Mouse (Mus musculus): Measurements from ENCODE around the gene Rbpj. TPM values are rescaled to one million over a fixed set of nuclear protein-coding genes. Genes with fewer than 3 reads are reported as not detected.
"Not testable (repeated sequence)": the region's sequence is repeated elsewhere in the genome, so short reads cannot be mapped to it uniquely, and the experiment has no call there.

The Rbpj gene
- polyA plus RNA-seq, 1 experiment from 2014 or later: 46.1 TPM

DNA sequence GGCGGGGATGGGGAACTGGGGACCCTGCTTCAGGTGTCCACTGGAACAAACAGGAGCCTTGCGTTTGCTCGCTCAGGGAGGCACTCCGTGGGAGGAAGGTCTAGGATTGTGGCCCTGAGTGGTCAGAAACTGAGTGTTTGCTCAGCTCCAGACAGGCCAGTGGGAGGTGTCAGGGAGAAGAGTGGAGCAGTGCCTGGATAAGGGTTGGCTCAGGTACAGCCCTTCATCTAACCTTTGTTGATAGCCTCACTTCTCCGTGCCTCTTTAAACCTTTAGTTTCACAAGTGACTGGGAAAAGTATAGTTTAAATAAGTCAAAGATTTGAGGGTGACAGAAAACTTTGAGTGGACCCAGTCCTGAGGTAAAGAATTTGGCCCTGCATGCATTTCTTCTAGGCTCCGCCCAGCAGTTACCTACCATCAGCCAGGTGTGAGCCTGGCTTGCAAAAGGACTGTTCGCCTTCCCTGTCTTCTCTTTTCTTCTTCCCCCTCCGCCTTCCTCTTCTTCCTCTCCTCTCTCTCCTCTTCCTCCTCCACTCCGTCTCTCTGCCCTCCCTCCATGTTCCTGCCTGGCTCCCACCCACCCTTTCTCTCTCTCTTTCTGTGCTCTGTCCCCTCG lies 204.5 kb downstream of the Rbpj start:
- WGBS: 89% methylated on average over 10 of the region's 10 CpGs

DNA sequence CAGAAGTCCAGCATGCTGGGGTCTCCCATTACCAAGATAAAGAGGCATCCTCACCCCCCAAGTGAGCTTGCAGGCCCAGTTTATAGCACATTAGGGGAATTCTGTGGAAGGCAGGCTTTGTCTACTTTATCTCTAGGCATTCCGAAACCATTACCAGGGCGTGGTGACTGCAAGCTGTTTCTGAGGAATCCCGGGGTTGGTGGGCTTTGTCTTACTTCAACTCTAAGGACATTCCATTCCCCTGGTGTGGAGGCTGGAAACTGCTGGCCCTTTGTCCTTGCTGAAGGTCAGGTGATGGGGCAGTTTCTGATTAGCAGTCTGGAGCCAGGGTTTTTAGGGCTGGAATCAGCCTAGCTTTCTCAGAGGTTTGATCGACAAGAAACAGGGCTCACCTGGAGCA lies 205.6 kb downstream of the Rbpj start:
- Histone ChIP-seq H3K36me3 (no peaks in the 10 kb centered on the region), H3K9ac (no peak overlapping the region), H3K4me3 (no peak overlapping the region), H3K9me3 (no peaks in the 10 kb centered on the region), H3K27ac (no peak overlapping the region), H3K27me3 (no peaks in the 10 kb centered on the region), H3K4me1 (no peaks in the 10 kb centered on the region), H3K4me2 (replicated peaks) (no peak overlapping the region)
- no peak for ATAC-seq (ENCODE audit: low FRiP score, low read depth)
- 77% methylated on average over 4 of the region's 4 CpGs for WGBS

More for the DNA sequence above, 204.5 kb downstream of the Rbpj start:
- H3K36me3 ChIP-seq: no peaks in the 10 kb centered on the region
- H3K27me3 ChIP-seq: no peaks in the 10 kb centered on the region
- ATAC-seq (ENCODE audit: low FRiP score, low read depth): no peak
- no peaks in the 10 kb centered on the region for H3K9me3 ChIP-seq
- no peak overlapping the region for H3K4me2 ChIP-seq (replicated peaks)
- H3K4me3 ChIP-seq: no peak overlapping the region
- no peak overlapping the region for H3K27ac ChIP-seq
- no peaks in the 10 kb centered on the region for H3K4me1 ChIP-seq
- no peak overlapping the region for H3K9ac ChIP-seq

DNA sequence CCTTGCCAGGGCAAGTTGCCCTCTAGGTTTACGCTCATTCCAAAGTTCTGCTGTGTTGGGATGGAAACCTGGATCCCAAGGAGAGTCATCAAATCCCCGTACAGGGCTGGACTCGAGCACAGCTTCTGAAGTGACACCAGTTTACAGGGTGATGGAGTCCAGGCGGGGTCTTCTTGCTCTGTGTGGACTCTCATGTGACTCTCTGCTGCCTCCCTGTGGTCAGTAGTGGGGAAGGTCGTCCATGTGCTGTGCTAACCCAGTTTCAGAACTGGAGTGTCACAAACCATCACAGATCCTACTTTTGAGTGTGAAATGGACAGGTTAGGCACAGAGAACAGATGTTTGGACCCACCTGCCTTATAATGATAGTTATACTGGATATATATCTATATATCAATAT lies 206.4 kb downstream of the Rbpj start:
- no peaks in the 10 kb centered on the region for H3K27me3 ChIP-seq
- H3K4me3 ChIP-seq: no peak overlapping the region
- H3K4me1 ChIP-seq: no peaks in the 10 kb centered on the region
- H3K9ac ChIP-seq: no peak overlapping the region
- H3K36me3 ChIP-seq: no peaks in the 10 kb centered on the region
- no peaks in the 10 kb centered on the region for H3K9me3 ChIP-seq
- WGBS: 20% methylated on average over 5 of the region's 5 CpGs
- H3K4me2 ChIP-seq (replicated peaks): no peak overlapping the region
- ATAC-seq (ENCODE audit: low FRiP score, low read depth): peak; percentile 54; the same call in 1 of the 2 replicates
- no peak overlapping the region for H3K27ac ChIP-seq

DNA sequence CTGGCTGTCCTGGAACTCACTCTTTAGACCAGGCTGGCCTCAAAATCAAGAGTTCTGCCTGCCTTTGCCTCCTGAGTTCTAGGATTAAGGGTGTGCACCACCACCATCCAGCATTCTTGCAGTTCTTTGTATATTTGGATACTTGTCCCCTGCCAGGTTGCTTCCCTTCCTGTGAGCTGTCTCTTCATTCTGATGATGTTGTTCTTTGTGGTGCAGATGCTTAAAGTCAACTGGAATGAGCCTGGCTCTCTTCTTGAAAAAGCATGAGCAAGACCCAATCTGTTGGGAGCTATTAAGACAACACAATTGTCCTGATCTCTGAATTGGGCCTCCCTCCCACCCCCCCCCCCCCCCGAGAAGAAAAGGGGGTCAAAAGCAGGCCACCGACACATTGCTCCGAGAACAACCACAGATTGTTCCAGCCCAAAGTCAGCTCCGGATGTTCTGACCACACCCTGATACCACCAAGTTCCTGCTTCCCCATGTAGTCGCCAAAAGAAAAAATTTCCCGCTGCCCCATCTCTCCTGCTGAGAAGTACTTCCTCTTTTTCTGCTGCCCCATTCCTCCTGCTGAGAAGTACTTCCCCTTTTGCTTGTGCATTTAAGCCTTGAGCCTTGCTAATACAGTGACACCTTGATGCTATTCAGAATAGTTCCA lies 207.7 kb downstream of the Rbpj start:
- not testable (repeated sequence) for H3K9me3 ChIP-seq; H3K27ac ChIP-seq; H3K27me3 ChIP-seq; ATAC-seq (ENCODE audit: low FRiP score, low read depth); H3K9ac ChIP-seq; H3K36me3 ChIP-seq; H3K4me3 ChIP-seq; H3K4me2 ChIP-seq (replicated peaks); H3K4me1 ChIP-seq
- 85% methylated on average over 6 of the region's 6 CpGs for WGBS

DNA sequence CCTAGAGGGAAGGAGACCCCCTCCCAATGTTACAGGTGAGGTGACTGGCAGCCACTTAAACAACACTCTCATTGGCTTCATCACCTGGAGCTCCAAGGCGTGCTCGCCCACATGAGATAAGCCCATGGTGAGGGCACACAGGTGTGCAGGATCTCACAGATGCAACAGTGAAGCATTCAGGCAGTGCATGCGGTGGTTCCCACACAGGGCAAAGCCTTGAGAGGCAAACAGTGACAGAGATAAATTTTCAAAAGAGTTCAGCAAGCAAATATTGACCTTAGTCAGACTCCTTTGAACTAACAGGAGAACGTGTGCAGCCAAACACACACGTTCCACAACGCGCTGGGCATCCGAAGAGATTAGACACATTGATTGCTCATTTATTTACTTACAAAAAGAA lies 210.7 kb downstream of the Rbpj start:
- no peaks in the 10 kb centered on the region for H3K27me3 ChIP-seq
- no peak for ATAC-seq (ENCODE audit: low FRiP score, low read depth)
- H3K27ac ChIP-seq: no peak overlapping the region
- no peaks in the 10 kb centered on the region for H3K9me3 ChIP-seq
- no peak overlapping the region for H3K4me2 ChIP-seq (replicated peaks)
- WGBS: 85% methylated on average over 8 of the region's 8 CpGs
- H3K36me3 ChIP-seq: no peaks in the 10 kb centered on the region
- no peak overlapping the region for H3K9ac ChIP-seq
- H3K4me1 ChIP-seq: no peaks in the 10 kb centered on the region
- no peak overlapping the region for H3K4me3 ChIP-seq

DNA sequence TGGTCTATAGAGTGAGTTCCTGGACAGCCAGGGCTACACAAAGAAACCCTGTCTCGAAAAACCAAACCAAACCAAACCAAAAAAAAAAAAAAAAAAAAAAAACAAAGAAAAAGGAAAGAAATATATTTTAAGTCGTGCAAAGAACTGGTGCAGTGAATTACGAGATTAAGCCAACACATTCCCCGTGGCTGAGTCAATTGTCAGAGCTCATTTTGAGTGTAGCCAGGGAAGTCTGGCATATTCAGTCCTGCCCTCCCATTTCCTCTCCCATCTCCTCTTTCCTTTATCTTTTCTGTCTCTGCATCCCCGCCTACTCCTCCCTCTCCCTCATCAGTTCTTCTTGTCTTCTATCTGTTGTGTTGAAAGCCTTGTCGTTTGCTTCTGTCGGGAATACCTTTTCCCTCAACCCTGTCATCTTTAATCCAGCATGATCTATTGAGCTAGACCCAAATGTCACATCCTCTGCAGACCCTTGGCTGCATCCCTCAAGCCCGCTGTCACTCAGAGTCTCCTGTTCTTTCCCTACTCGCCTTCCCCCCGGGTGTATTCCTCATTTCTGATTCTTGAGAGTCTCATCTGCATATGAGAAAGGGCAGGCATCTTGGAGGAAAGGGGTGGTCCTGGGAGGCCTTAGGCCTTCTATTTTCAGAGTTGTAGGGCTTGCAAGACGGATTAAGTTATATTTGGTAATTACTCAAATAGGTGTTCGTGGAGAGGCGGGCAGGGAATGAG lies 212.2 kb downstream of the Rbpj start:
- H3K4me1 ChIP-seq: no peaks in the 10 kb centered on the region
- no peak for ATAC-seq (ENCODE audit: low FRiP score, low read depth)
- 56% methylated on average over 13 of the region's 13 CpGs for WGBS
- no peak overlapping the region for H3K4me2 ChIP-seq (replicated peaks)
- no peak overlapping the region for H3K27ac ChIP-seq
- H3K36me3 ChIP-seq: no peaks in the 10 kb centered on the region
- no peaks in the 10 kb centered on the region for H3K27me3 ChIP-seq
- no peaks in the 10 kb centered on the region for H3K9me3 ChIP-seq
- H3K4me3 ChIP-seq: no peak overlapping the region
- no peak overlapping the region for H3K9ac ChIP-seq

DNA sequence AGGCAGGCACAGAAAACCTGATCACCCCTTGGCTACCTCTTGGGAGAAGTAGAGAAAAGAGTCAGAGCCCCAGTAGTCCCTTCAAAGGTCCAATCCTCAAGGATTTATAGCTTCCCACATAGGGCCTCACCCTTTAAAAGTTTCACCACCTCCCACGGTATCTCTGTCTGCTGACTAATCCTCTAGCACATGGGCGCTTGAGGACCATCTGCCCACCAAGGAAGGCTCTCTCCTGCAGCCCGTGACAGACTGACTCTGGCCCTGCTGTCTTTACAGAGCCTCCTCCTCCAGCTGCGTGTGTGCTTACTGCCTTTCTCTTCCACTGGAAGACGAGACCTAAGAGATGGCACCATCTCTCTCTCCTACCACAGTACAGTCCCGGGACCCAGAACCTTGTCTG lies 213.7 kb downstream of the Rbpj start:
- Histone ChIP-seq H3K27me3 (no peaks in the 10 kb centered on the region), H3K4me2 (replicated peaks) (no peak overlapping the region), H3K4me3 (no peak overlapping the region), H3K9ac (no peak overlapping the region), H3K27ac (no peak overlapping the region), H3K4me1 (no peaks in the 10 kb centered on the region), H3K9me3 (no peaks in the 10 kb centered on the region), H3K36me3 (no peaks in the 10 kb centered on the region)
- WGBS: 51% methylated on average over 6 of the region's 6 CpGs
- no peak for ATAC-seq (ENCODE audit: low FRiP score, low read depth)

DNA sequence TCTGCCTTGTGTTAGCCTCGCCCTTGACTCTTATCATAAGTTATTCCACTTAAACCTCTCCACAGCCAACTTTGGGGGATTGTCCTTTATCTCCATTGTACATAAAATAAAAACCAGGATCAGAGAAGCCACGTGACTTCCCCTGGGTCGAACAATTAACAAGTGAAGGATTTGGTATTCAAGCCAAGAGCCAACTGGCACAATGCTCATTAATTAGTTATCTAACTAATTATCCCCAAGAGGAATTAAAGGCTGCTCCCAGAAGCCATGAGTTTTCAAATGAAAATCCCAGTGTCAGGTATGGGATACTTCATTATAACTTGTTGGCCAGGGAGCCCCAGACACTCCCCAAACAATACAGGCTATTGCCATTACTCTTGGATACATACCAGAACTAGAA lies 218.0 kb downstream of the Rbpj start:
- no peaks in the 10 kb centered on the region for H3K9me3 ChIP-seq
- no peak overlapping the region for H3K27ac ChIP-seq
- no peaks in the 10 kb centered on the region for H3K27me3 ChIP-seq
- H3K4me2 ChIP-seq (replicated peaks): no peak overlapping the region
- WGBS: 75% methylated on average over 3 of the region's 3 CpGs
- H3K4me3 ChIP-seq: no peak overlapping the region
- H3K9ac ChIP-seq: no peak overlapping the region
- H3K4me1 ChIP-seq: no peaks in the 10 kb centered on the region
- ATAC-seq (ENCODE audit: low FRiP score, low read depth): no peak
- H3K36me3 ChIP-seq: no peaks in the 10 kb centered on the region

DNA sequence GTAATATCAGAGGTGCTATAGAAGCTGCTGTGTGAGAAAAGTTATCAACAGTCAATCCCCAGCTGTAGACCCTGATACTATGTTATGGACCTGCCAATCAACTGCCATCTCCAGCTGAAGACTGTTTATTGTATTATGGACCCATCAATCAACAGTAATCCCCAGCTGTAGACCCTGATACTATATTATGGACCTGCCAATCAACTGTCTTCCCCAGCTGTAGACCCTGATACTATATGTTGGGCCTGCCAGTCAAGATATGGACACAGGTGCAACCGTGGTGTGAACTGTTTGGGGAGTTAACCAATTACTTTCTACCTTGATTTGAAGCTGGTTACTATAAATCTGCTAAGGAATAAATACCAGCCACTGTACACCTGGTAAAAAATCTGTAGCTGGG lies 218.5 kb downstream of the Rbpj start:
- Histone ChIP-seq H3K27ac (no peak overlapping the region), H3K9me3 (no peaks in the 10 kb centered on the region), H3K36me3 (no peaks in the 10 kb centered on the region), H3K4me1 (no peaks in the 10 kb centered on the region), H3K9ac (no peak overlapping the region), H3K4me2 (replicated peaks) (no peak overlapping the region), H3K27me3 (no peaks in the 10 kb centered on the region), H3K4me3 (no peak overlapping the region)
- 81% methylated on average over 1 of the region's 1 CpGs for WGBS
- no peak for ATAC-seq (ENCODE audit: low FRiP score, low read depth)

DNA sequence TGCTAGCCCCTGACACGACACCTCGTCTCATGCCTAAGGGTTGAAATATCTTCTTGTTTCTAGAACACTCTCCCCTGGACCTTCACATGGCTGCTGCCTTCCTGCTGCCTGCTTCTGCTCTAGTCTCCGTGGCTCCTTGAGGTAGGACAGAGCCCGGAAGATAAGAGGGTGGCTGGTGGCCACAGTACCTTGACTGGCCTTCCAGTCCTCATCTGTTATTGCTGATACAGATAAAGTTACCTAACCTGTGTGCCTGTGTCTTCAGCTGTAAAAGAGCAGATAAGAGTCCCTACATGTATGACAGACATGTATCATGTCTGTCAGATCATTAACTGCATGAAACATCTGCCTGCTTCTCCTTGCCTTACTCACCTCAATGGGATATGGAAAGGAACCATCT lies 219.7 kb downstream of the Rbpj start:
- H3K4me2 ChIP-seq (replicated peaks): no peak overlapping the region
- no peak for ATAC-seq (ENCODE audit: low FRiP score, low read depth)
- no peak overlapping the region for H3K4me3 ChIP-seq
- no peaks in the 10 kb centered on the region for H3K4me1 ChIP-seq
- H3K27ac ChIP-seq: no peak overlapping the region
- H3K9me3 ChIP-seq: no peaks in the 10 kb centered on the region
- H3K27me3 ChIP-seq: no peaks in the 10 kb centered on the region
- H3K9ac ChIP-seq: no peak overlapping the region
- WGBS: 77% methylated on average over 4 of the region's 4 CpGs
- no peaks in the 10 kb centered on the region for H3K36me3 ChIP-seq

DNA sequence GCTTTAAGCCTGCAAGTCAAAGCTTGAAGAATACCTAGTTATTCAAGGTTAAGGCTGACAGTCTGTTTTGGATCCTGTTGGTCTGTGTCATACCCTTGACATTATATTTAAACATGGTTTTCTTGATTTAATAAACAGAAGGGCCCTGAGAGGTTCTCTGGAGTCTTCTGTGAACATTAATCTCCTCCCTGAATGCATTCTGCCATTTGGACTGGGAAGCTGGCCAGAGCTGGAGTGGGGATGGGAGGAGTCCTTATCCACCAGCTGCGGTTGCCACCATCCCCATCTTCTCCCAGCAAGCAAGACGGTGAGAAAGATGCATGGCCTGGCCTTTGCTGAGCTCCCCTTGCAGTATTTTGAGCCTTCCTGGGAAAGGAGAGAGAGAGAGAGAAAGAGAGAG lies 220.4 kb downstream of the Rbpj start:
- Histone ChIP-seq H3K4me2 (replicated peaks) (no peak overlapping the region), H3K36me3 (no peaks in the 10 kb centered on the region), H3K27ac (no peak overlapping the region), H3K9me3 (no peaks in the 10 kb centered on the region), H3K27me3 (no peaks in the 10 kb centered on the region), H3K4me3 (no peak overlapping the region), H3K4me1 (no peaks in the 10 kb centered on the region), H3K9ac (no peak overlapping the region)
- WGBS: 75% methylated on average over 2 of the region's 2 CpGs
- no peak for ATAC-seq (ENCODE audit: low FRiP score, low read depth)

DNA sequence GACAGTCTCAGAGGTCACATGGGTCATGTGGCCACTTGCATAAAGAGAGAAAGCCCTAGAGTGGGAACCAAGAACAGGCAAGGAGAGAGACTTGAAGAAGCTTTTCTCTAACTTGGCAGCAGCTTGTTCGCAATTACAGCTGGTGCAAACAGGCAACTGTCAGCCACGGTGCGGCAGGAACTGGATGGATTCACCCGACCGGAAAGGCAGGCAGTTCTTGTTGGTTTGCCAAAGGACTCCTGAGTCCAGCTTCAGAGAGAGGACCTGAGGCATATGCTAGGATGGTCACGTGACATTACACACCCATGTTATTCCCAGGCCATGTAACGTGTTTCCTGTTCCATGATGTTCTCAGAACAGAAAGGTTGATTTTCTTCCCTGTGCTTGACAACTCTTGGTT lies 222.4 kb downstream of the Rbpj start:
- H3K4me1 ChIP-seq: no peaks in the 10 kb centered on the region
- H3K36me3 ChIP-seq: no peaks in the 10 kb centered on the region
- 86% methylated on average over 7 of the region's 7 CpGs for WGBS
- H3K27me3 ChIP-seq: no peaks in the 10 kb centered on the region
- no peak for ATAC-seq (ENCODE audit: low FRiP score, low read depth)
- H3K9me3 ChIP-seq: peaks cover 4% of the 10 kb centered on the region; the same call in 1 of the 2 replicates
- H3K27ac ChIP-seq: no peak overlapping the region
- no peak overlapping the region for H3K4me2 ChIP-seq (replicated peaks)
- H3K9ac ChIP-seq: no peak overlapping the region
- H3K4me3 ChIP-seq: no peak overlapping the region

Measured in limb, embryonic 13.5 days (tissue).